8 mouse cellular contexts compared by ENCODE assay signal in the genomic region with DNA sequence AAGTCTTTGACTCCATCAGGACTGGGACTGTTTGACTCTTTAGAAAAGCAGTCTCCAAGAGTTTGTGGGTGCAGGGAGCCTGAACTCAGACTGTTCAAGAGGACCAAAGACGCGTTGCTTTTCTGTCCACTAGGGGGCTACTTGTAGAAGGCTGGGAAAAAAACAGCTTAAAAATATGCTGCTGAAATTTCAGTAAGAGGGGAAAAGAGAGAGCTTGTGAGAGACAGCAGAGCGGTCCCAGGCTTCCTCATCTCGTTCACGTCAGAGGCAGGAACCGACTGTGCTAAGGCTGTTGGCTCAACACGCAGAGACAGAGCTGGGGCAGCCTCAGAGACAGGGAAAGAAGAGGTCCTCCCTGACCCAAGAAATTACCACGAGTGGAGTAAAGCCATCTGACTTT. TPM values are rescaled to one million over a fixed set of nuclear protein-coding genes. Genes with fewer than 3 reads are reported as not detected.
A peak's percentile ranks its signal among the peaks of the same experiment; 100 is the strongest.
DNase-seq lines count a peak whose midpoint lies in the region; ATAC-seq and TF ChIP-seq lines count a peak whose summit lies in the region.

A gene (plus strand): TSS at position 192 of the 400 bp plus-strand sequence.

- H3K36me3 ChIP-seq in small intestine, adult 2 months (ENCODE audit: control insufficient read depth, insufficient read depth, low read length) = no peaks in the 10 kb centered on the region

- H3K27me3 ChIP-seq in small intestine, adult 2 months (ENCODE audit: control insufficient read depth, insufficient read depth, low read length) = no peaks in the 10 kb centered on the region

- H3K27ac ChIP-seq in small intestine, adult 2 months (ENCODE audit: insufficient read depth, low read depth, low read length) = no peak within 1 kb of the TSS

- peak; percentile 16; the same call in 1 of the 2 replicates for TF ChIP-seq CTCF in small intestine, adult 2 months (IDR thresholded peaks at IDR 0.05; ENCODE audit: extremely low read depth, insufficient read length, insufficient replicate concordance, low read depth, low read length)

- H3K4me3 ChIP-seq in small intestine, adult 2 months (ENCODE audit: low read depth, low read length) = no peak within 1 kb of the TSS

- DNase-seq in CD4-positive, CD25-positive, alpha-beta regulatory T cell, adult 2 months (ENCODE audit: low read depth, low spot score) = peak; percentile 41
- DNase-seq in R1 (ENCODE audit: low read depth, low spot score) = peak; percentile 64
- DNase-seq in embryo, embryonic 10 days (ENCODE audit: low spot score) = peak; percentile 64
- peak; percentile 43 for DNase-seq in heart, postnatal 4 days
- DNase-seq in layer of hippocampus, postnatal 25 days (ENCODE audit: extremely low spot score in 1 of 2, low spot score in 1 of 2) = peak; percentile 51 to 61
- DNase-seq in mesoderm, embryonic 11.5 days (ENCODE audit: low read depth, low spot score) = peak; percentile 54

- H3K4me1 ChIP-seq in small intestine, adult 2 months (ENCODE audit: control insufficient read depth, insufficient read depth, insufficient read length, low read length) = no peaks in the 10 kb centered on the region

- no peak for ATAC-seq in CD4-positive, CD25-positive, alpha-beta regulatory T cell, adult 4 months

- WGBS in small intestine, adult 2 months = 6% methylated on average over 8 of the region's 8 CpGs

- TF ChIP-seq POLR2A in small intestine, adult 2 months (IDR thresholded peaks at IDR 0.05; ENCODE audit: low read depth, low read length) = no peak

RNA-seq across cellular contexts. Expression of the gene that starts here (rescaled TPM):
- not detected for polyA plus RNA-seq in CD4-positive, CD25-positive, alpha-beta regulatory T cell, adult 4 months (2017; shearing (Covaris generic))
- under 1 TPM; 0.17 to 0.50 TPM for total RNA-seq in heart, postnatal 4 days (2021)
- 100 to 1,000 TPM; 158 to 175 TPM for total RNA-seq in layer of hippocampus, postnatal 25 days (2021)
- 0.06 and 0.10 TPM in 2 replicates for polyA plus RNA-seq in small intestine, adult 2 months (2012; rRNA removed)

Comparison
In these comparisons a context has a peak if more than half of its experiments do, and no peak if none do; other contexts are left out.
1. RNA of the gene that starts here (total RNA-seq): 158 to 175 TPM in layer of hippocampus, postnatal 25 days; 0.17 to 0.50 TPM in heart, postnatal 4 days; every median in the first group is over 100 times any median in the second.
2. Peak in DNase-seq in heart, postnatal 4 days; RNA of the gene not detected or under 1 TPM.
3. Peak in every context shown above with its lines, with median percentiles within 50 percentile points of each other: DNase-seq.